ENCODE assay signal across 8 mouse cellular contexts in genomic region chr1:186748724-186749653, GRCm38 (mm10). TPM values are rescaled to one million over a fixed set of nuclear protein-coding genes. Genes with fewer than 3 reads are reported as not detected.
A peak's percentile ranks its signal among the peaks of the same experiment; 100 is the strongest.
DNase-seq lines count a peak whose midpoint lies in the region; ATAC-seq lines count a peak whose summit lies in the region.

Rrp15 (minus strand) TSS chr1:186749358.

- peak within 1 kb of the TSS; percentile 94 for H3K27ac ChIP-seq in heart, embryonic 10.5 days
- H3K27ac ChIP-seq in kidney, embryonic 15.5 days, result peak within 1 kb of the TSS; percentile 90

- H3K4me3 ChIP-seq in heart, embryonic 10.5 days, result peak within 1 kb of the TSS; percentile 81
- peak within 1 kb of the TSS; percentile 75 for H3K4me3 ChIP-seq in kidney, embryonic 15.5 days (replicated peaks)

- no peaks in the 10 kb centered on the region for H3K27me3 ChIP-seq in heart, embryonic 10.5 days (ENCODE audit: insufficient read depth, poor library complexity, severe bottlenecking)
- H3K27me3 ChIP-seq in kidney, embryonic 15.5 days, result no peaks in the 10 kb centered on the region

- under 1% methylated on average over 46 of the region's 46 CpGs for WGBS in heart, embryonic 10.5 days
- under 1% methylated on average over 46 of the region's 46 CpGs for WGBS in kidney, embryonic 15.5 days

- peak; percentile 88 to 90 for DNase-seq in B cell, adult 2 months
- DNase-seq in brain, adult 2 months (ENCODE audit: low read depth, low spot score), result peak; percentile 94
- DNase-seq in heart, embryonic 10.5 days (ENCODE audit: low spot score), result peak; percentile 95
- DNase-seq in liver, result peak; percentile 85
- peak; percentile 79 to 92 for DNase-seq in spleen, postnatal 4 days (ENCODE audit: low spot score in 2 of 2)

- H3K9me3 ChIP-seq in heart, embryonic 10.5 days, result no peaks in the 10 kb centered on the region
- H3K9me3 ChIP-seq in kidney, embryonic 15.5 days (replicated peaks), result no peaks in the 10 kb centered on the region

- ATAC-seq in erythroblast, adult 5-6 weeks (replicated peaks; ENCODE audit: low FRiP score, poor library complexity, severe bottlenecking), result peak; percentile 97
- peak; percentile 95 for ATAC-seq in kidney, embryonic 15.5 days (replicated peaks; ENCODE audit: low FRiP score)
- peak; percentile 96 for ATAC-seq in monocyte, adult 5-6 weeks (replicated peaks; ENCODE audit: insufficient number of reproducible peaks, low FRiP score, low TSS enrichment, poor library complexity, severe bottlenecking)

- peak within 1 kb of the TSS; percentile 80 for H3K9ac ChIP-seq in kidney, embryonic 15.5 days

- H3K36me3 ChIP-seq in heart, embryonic 10.5 days, result peaks cover 5% of the 10 kb centered on the region; the same call in 1 of the 2 replicates
- peaks cover 4% of the 10 kb centered on the region; the same call in 1 of the 2 replicates for H3K36me3 ChIP-seq in kidney, embryonic 15.5 days

- peak within 1 kb of the TSS; percentile 73 for H3K4me2 ChIP-seq in kidney, embryonic 15.5 days

- H3K4me1 ChIP-seq in heart, embryonic 10.5 days, result peaks cover 18% of the 10 kb centered on the region
- peaks cover 21% of the 10 kb centered on the region for H3K4me1 ChIP-seq in kidney, embryonic 15.5 days

RNA-seq across cellular contexts. Expression of gene Rrp15, which starts in this region (rescaled TPM):
- 11.9 and 12.1 TPM in 2 replicates for total RNA-seq in erythroblast, adult 5-6 weeks (2015; ENCODE audit: low replicate concordance)
- total RNA-seq in erythroblast, adult 5-6 weeks (2017; ENCODE audit: low replicate concordance), result 11.7 and 15.1 TPM in 2 replicates
- polyA plus RNA-seq in heart, embryonic 10.5 days (2016; fragmentation: Nextera tagmentation; extraction: Ambion mirVana), result 56.4 and 86.3 TPM in 2 replicates
- 72.6 and 75.5 TPM in 2 replicates for polyA plus RNA-seq in kidney, embryonic 15.5 days (2015; fragmentation: Nextera tagmentation; extraction: Ambion mirVana)
- total RNA-seq in monocyte, adult 5-6 weeks (2017), result 30.3 to 33.2 TPM (median 31.4 TPM) in 3 replicates

Comparison
In these comparisons a context has a peak if more than half of its experiments do, and no peak if none do; other contexts are left out.
1. Peak in every context shown above with its lines: DNase-seq, ATAC-seq, H3K4me3 ChIP-seq and H3K27ac ChIP-seq.